Mouse (Mus musculus) cortical plate, adult 2 months (tissue): Measurements from ENCODE around the gene Adk. TPM values are rescaled to one million over a fixed set of nuclear protein-coding genes. Genes with fewer than 3 reads are reported as not detected.
A peak's percentile ranks its signal among the peaks of the same experiment; 100 is the strongest.

Experiments
- H3K27ac ChIP-seq: fragments of 200-500 bp; 2 replicates; pipeline ENCODE4 v1.5.1; 2012; ENCODE audit warnings: low read length, control low read depth, inconsistent platforms; ENCODE audit not compliant: insufficient read depth
- H3K4me1 ChIP-seq: fragments of 200-500 bp; 2 replicates; pipeline ENCODE4 v1.6.1; 2011; ENCODE audit warnings: low read length; ENCODE audit not compliant: control insufficient read depth, insufficient read depth
- H3K4me3 ChIP-seq: fragments of 200-500 bp; 2 replicates; pipeline ENCODE4 v1.5.1; 2011; ENCODE audit warnings: mild to moderate bottlenecking, low read length, control low read depth; ENCODE audit not compliant: insufficient read depth
- CTCF ChIP-seq: fragments of 200-500 bp; IDR thresholded peaks from 2 replicates; pipeline ENCODE4 v1.5.1; 2011; ENCODE audit warnings: mild to moderate bottlenecking, control low read depth, low read length; ENCODE audit not compliant: insufficient read depth; ENCODE audit errors: extremely low read depth
- POLR2A ChIP-seq: fragments of 200-500 bp; IDR thresholded peaks from 2 replicates; pipeline ENCODE4 v1.6.1; 2011; ENCODE audit warnings: mild to moderate bottlenecking, low read length, control low read depth; ENCODE audit not compliant: insufficient read depth; ENCODE audit errors: extremely low read depth
- polyA plus RNA-seq: library from polyadenylated mRNA; depleted of rRNA; stranded (reverse); fragments of >200 nt; gene quantifications from 2 replicates; pipeline ENCODE4 v1.2.3, GENCODE M21; 2012

Adk gene
- polyA plus RNA-seq, 1 experiment: 65.2 TPM

GRCm38 (mm10) chr14:21178356-21178755, 126.0 kb downstream of the Adk start:
- H3K27ac ChIP-seq: no peak overlapping the region
- no peak overlapping the region for H3K4me3 ChIP-seq
- TF ChIP-seq POLR2A (no peak), CTCF (no peak)
- no peaks in the 10 kb centered on the region for H3K4me1 ChIP-seq

DNA sequence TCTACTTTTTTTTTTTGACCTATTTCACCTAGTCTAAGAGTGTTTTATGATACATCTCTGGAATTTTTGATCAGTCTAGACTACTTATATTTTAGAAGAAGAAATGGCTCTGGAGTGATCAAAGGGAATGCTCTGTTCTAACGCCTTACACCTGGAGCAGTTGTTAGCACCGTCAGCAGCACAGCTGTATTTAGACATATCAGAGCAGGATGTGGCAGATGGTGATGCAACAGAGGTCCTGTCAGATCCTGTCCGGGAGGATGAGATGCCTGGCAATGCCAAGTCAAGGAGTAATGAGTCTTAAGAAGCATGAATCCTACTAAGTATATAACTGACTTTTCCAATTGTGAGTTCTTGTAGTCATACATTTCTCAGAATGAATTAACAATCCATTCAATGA, 128.7 kb downstream of the Adk start:
- no peak for TF ChIP-seq CTCF
- TF ChIP-seq POLR2A: no peak
- no peak overlapping the region for H3K4me3 ChIP-seq

DNA sequence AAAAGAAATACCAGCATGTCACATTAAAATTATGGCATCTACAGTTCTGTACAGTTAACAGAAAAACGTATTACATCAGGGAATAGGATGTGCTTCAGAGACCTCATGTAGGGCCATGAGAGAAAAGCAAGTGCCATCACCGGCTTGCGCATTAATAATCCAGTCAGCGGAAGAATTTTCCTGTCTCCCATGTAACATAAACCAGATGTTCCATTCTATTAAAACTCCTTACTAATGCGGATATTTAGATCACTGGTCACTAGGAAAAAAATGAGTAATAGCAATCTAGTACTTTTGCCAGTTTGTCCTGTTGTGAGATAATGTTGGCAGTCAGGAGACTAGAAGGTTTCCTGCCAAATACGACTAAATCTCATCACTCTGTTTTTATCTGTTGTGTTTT, 139.6 kb downstream of the Adk start:
- no peaks in the 10 kb centered on the region for H3K4me1 ChIP-seq
- TF ChIP-seq CTCF: no peak
- TF ChIP-seq POLR2A: no peak
- H3K27ac ChIP-seq: no peak overlapping the region
- H3K4me3 ChIP-seq: no peak overlapping the region

More for the DNA sequence above, 128.7 kb downstream of the Adk start:
- H3K27ac ChIP-seq: no peak overlapping the region
- no peaks in the 10 kb centered on the region for H3K4me1 ChIP-seq

- H3K4me1 ChIP-seq: no peaks in the 10 kb centered on the region
- TF ChIP-seq CTCF (no peak), POLR2A (no peak)
- no peak overlapping the region for H3K27ac ChIP-seq
- no peak overlapping the region for H3K4me3 ChIP-seq
Measured at GRCm38 (mm10) chr14:21192749-21193148, 140.4 kb downstream of the Adk start.

DNA sequence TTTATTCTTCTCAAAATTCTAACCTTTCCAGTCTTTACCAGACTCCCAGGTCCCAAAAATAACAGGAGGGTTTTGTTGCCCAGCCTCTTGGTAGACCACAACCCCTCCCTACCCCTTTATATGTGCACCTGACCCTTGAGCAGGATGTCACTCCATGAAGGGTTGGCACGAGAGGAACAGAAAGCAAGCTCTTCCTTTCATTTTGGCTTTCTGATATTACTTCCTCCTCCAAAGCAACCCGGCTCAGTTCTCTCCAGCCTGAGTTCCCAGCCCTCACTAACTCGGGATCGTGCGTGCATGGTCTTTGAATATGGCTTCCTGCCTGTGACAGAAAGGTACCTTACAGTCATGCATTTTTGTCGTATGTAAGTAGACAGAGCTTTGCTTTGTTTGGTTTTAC, 142.0 kb downstream of the Adk start:
- TF ChIP-seq CTCF (no peak), POLR2A (no peak)
- Histone ChIP-seq H3K4me3 (no peak overlapping the region), H3K4me1 (no peaks in the 10 kb centered on the region), H3K27ac (no peak overlapping the region)

GRCm38 (mm10) chr14:21200850-21201249, 148.5 kb downstream of the Adk start:
- no peak for TF ChIP-seq POLR2A
- TF ChIP-seq CTCF: no peak
- no peaks in the 10 kb centered on the region for H3K4me1 ChIP-seq
- H3K27ac ChIP-seq: no peak overlapping the region
- H3K4me3 ChIP-seq: no peak overlapping the region

DNA sequence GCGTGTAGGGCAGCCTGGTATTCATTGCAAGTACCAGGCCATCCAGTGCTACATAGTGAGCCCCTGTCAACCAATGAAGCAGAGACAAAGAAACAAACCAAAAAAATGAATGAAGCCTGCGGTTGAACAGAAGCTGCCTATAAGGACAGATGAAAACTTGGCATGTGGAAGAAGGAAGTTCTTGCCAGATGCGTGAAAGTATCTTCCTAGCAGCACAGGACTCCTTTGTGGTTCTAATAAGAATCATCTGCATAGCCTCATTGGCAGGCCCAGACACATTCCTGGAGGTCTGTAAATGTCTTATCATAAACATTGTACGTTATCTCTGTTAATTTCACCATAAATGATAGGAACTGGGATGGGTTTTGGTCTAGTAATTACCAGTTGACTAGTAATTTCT, 154.1 kb downstream of the Adk start:
- no peak overlapping the region for H3K4me3 ChIP-seq
- no peak for TF ChIP-seq CTCF
- no peak overlapping the region for H3K27ac ChIP-seq
- H3K4me1 ChIP-seq: no peaks in the 10 kb centered on the region

DNA sequence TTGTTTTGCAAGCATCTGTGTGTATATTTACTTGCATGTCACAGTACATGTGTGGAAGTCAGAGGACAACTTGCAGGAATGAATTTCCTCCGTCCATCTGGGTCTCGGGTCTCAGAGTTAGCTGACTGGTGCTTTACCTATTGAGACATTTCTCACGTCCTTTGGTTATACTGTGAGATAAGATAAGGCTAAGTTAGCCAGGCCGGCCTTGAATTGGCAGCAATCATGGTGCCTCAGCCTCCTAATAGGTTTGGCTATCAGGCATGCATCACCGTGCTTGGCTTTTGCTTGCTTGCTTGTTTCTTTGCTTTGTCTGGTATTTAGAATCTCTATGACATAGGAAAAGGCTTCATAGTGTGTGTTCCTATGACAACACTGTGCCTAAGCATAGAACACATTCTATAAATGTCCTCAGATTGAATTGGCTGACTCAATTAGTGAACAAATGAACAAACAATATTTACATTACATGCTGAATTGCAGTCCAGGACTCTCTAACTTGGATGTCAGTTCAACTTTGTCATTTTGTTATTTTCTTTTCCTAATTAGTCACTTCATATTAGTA, 169.3 kb downstream of the Adk start:
- TF ChIP-seq CTCF: no peak
- TF ChIP-seq POLR2A: no peak
- Histone ChIP-seq H3K4me3 (no peak overlapping the region), H3K27ac (peak overlapping the region; percentile 76; the same call in 1 of the 2 replicates), H3K4me1 (peaks cover 2% of the 10 kb centered on the region; the same call in 1 of the 2 replicates)

- Histone ChIP-seq H3K27ac (no peak overlapping the region), H3K4me3 (no peak overlapping the region), H3K4me1 (peaks cover 2% of the 10 kb centered on the region; the same call in 1 of the 2 replicates)
- no peak for TF ChIP-seq POLR2A
- no peak for TF ChIP-seq CTCF
Measured at GRCm38 (mm10) chr14:21222206-21222605, 169.8 kb downstream of the Adk start.

DNA sequence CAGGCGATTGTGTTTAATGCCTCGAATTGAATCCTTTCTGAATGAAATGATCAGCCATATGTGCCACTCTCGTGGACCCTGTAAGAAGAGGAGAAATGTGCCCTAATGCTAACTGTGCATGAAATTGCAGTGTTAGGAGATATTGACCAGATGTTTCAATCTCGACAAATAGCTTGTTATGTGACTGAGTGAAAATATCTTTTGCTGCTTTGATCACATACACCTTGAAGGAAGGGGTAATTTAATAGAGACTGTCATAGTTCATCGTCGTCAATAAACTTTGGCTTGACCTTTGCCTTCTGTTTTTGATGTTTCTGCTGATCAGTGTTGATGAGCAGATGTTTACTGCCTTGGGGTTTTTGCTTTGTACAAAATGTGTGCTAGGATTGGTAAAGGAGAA, 171.1 kb downstream of the Adk start:
- no peak for TF ChIP-seq POLR2A
- no peak overlapping the region for H3K27ac ChIP-seq
- peaks cover 2% of the 10 kb centered on the region; the same call in 1 of the 2 replicates for H3K4me1 ChIP-seq
- no peak overlapping the region for H3K4me3 ChIP-seq

- no peak overlapping the region for H3K27ac ChIP-seq
- H3K4me1 ChIP-seq: peaks cover 2% of the 10 kb centered on the region; the same call in 1 of the 2 replicates
- no peak overlapping the region for H3K4me3 ChIP-seq
- no peak for TF ChIP-seq POLR2A
- TF ChIP-seq CTCF: no peak
Measured at GRCm38 (mm10) chr14:21223971-21224635, 171.7 kb downstream of the Adk start.
